Mouse (Mus musculus): Measurements from ENCODE around the gene Crmp1.

DNA sequence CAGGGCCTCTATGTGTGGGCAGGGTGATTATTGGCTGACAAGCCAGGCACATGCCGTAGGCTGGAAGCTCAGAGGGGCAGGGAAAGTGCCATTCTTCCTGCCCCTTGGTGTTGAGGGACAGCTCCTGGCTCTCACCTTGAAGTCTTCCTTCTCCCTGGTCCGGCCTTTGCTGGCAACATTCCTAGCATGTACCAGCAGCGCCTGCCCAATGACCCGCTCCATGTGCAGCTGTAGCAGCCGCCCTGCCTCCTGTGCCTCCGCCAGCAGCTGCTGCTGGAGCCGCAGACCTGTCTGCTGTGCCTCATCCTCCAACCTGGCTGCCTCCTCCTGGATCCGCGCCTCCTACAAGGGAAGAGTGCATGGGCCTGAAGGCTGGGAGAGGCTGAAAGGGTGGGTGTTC is 68.3 kb downstream of the Crmp1 start:
- no peak for TF ChIP-seq POLR2A (IDR thresholded peaks at IDR 0.05; ENCODE audit: borderline replicate concordance, insufficient read depth, low read length)
- TF ChIP-seq CTCF (IDR thresholded peaks at IDR 0.05; ENCODE audit: borderline replicate concordance, insufficient read depth, low read depth, low read length), result no peak
